Mouse (Mus musculus) left cerebral cortex, adult 11 months (tissue): ENCODE results near the gene Uba3.

Experiments used
- DNase-seq: peaks from one replicate; pipeline ENCODE4 v3.0.0; 2022; ENCODE audit warnings: low spot score

The Uba3 gene

GRCm38 (mm10) chr6:97210191-97210961 is 4.9 kb upstream of the Uba3 start, which contains the start of gene Arl6ip5:
TSS of gene Arl6ip5 (plus strand) at chr6:97210689.
- peak; percentile 80 for DNase-seq

- no peak for DNase-seq
Measured at GRCm38 (mm10) chr6:97209751-97210150, 4.3 kb upstream of the Uba3 start.

GRCm38 (mm10) chr6:97209201-97209600 is 3.8 kb upstream of the Uba3 start:
- DNase-seq, result no peak

GRCm38 (mm10) chr6:97208406-97208805 is 3.0 kb upstream of the Uba3 start:
- no peak for DNase-seq

- no peak for DNase-seq
Measured at GRCm38 (mm10) chr6:97207085-97207484, 1.6 kb upstream of the Uba3 start.

GRCm38 (mm10) chr6:97204952-97205351 is 495 bp downstream of the Uba3 start:
- no peak for DNase-seq

GRCm38 (mm10) chr6:97204252-97204869 is 1.1 kb downstream of the Uba3 start:
- DNase-seq, result no peak

GRCm38 (mm10) chr6:97202477-97202876 is 3.0 kb downstream of the Uba3 start:
- DNase-seq, result no peak

- no peak for DNase-seq
Measured at GRCm38 (mm10) chr6:97200437-97200836, 5.0 kb downstream of the Uba3 start.

- no peak for DNase-seq
Measured at GRCm38 (mm10) chr6:97179367-97179828, 26.0 kb downstream of the Uba3 start.

- peak; percentile 94 for DNase-seq
Measured at GRCm38 (mm10) chr6:97178491-97179366, 26.7 kb downstream of the Uba3 start, which contains the start of gene Tmf1. TSS of gene Tmf1 (minus strand) at chr6:97179122.

- no peak for DNase-seq
Measured at GRCm38 (mm10) chr6:97175716-97176115, 29.7 kb downstream of the Uba3 start.

- no peak for DNase-seq
Measured at GRCm38 (mm10) chr6:97150156-97150555, 55.3 kb downstream of the Uba3 start.

GRCm38 (mm10) chr6:97149721-97150120 is 55.7 kb downstream of the Uba3 start:
- DNase-seq, result no peak

- peak; percentile 54 for DNase-seq
Measured at GRCm38 (mm10) chr6:97148383-97149251, 56.8 kb downstream of the Uba3 start, which contains the start of gene Eogt. TSS of gene Eogt (minus strand) at chr6:97149182.

GRCm38 (mm10) chr6:97147755-97148382 is 57.6 kb downstream of the Uba3 start:
- no peak for DNase-seq

- no peak for DNase-seq
Measured at GRCm38 (mm10) chr6:97145156-97145555, 60.3 kb downstream of the Uba3 start.

- DNase-seq, result no peak
Measured at GRCm38 (mm10) chr6:97144359-97144758, 61.1 kb downstream of the Uba3 start.

GRCm38 (mm10) chr6:97142611-97143010 is 62.8 kb downstream of the Uba3 start:
- no peak for DNase-seq

- DNase-seq, result no peak
Measured at GRCm38 (mm10) chr6:97141811-97142210, 63.6 kb downstream of the Uba3 start.
